8 mouse cellular contexts compared by ENCODE assay signal in genomic region chr10:75704212-75705185, GRCm38 (mm10). TPM values are rescaled to one million over a fixed set of nuclear protein-coding genes. Genes with fewer than 3 reads are reported as not detected.
DNase-seq lines count a peak whose midpoint lies in the region; ATAC-seq lines count a peak whose summit lies in the region.

No protein-coding gene starts in this region.

- WGBS in forebrain, embryonic 13.5 days: 14% methylated on average over 15 of the region's 15 CpGs
- 71% methylated on average over 15 of the region's 15 CpGs for WGBS in stomach, embryonic 15.5 days

- peak overlapping the region; percentile 49 for H3K9ac ChIP-seq in forebrain, embryonic 13.5 days
- H3K9ac ChIP-seq in stomach, embryonic 15.5 days: no peak overlapping the region

- no peaks in the 10 kb centered on the region for H3K27me3 ChIP-seq in forebrain, embryonic 13.5 days
- no peaks in the 10 kb centered on the region for H3K27me3 ChIP-seq in stomach, embryonic 15.5 days (replicated peaks)

- peaks cover 38% of the 10 kb centered on the region for H3K4me1 ChIP-seq in forebrain, embryonic 13.5 days
- peaks cover 5% of the 10 kb centered on the region; the same call in 1 of the 2 replicates for H3K4me1 ChIP-seq in stomach, embryonic 15.5 days

- DNase-seq in spleen, postnatal 36 days (ENCODE audit: low spot score in 2 of 2): peak; percentile 18 to 26
- DNase-seq in spleen, adult 12 weeks (ENCODE audit: low spot score): no peak
- DNase-seq in heart, postnatal 10 days: peak; percentile 93
- DNase-seq in layer of hippocampus, postnatal 25 days (ENCODE audit: extremely low spot score in 1 of 2, low spot score in 1 of 2): peak; percentile 72 to 85
- peak; percentile 83 to 93 for DNase-seq in lung, postnatal 4 days
- no peak for DNase-seq in B cell, adult 2 months

- H3K4me2 ChIP-seq in forebrain, embryonic 13.5 days: peak overlapping the region; percentile 35
- H3K4me2 ChIP-seq in stomach, embryonic 15.5 days: no peak overlapping the region

- H3K27ac ChIP-seq in forebrain, embryonic 13.5 days: peak overlapping the region; percentile 79
- H3K27ac ChIP-seq in stomach, embryonic 15.5 days: peak overlapping the region; percentile 48; the same call in 1 of the 2 replicates

- H3K36me3 ChIP-seq in forebrain, embryonic 13.5 days (ENCODE audit: poor library complexity, severe bottlenecking): peaks cover 30% of the 10 kb centered on the region
- H3K36me3 ChIP-seq in stomach, embryonic 15.5 days: peaks cover 13% of the 10 kb centered on the region; the same call in 1 of the 2 replicates

- intact Hi-C loops in heart, postnatal 10 days (cut with DNase I): loop anchor here (2.0 kb wide), 2 partner anchors 70 to 118 kb away; no protein-coding TSS in a partner anchor

- no peak overlapping the region for H3K4me3 ChIP-seq in forebrain, embryonic 13.5 days
- H3K4me3 ChIP-seq in stomach, embryonic 15.5 days (replicated peaks): no peak overlapping the region

- ATAC-seq in forebrain, embryonic 13.5 days: peak; percentile 91
- ATAC-seq in stomach, embryonic 15.5 days (ENCODE audit: insufficient read depth, low FRiP score, low read depth): no peak; the same call in 1 of the 2 replicates

- no peaks in the 10 kb centered on the region for H3K9me3 ChIP-seq in forebrain, embryonic 13.5 days (replicated peaks)
- no peaks in the 10 kb centered on the region for H3K9me3 ChIP-seq in stomach, embryonic 15.5 days

RNA-seq across cellular contexts. Expression of gene Cabin1, which starts 59.6 kb away (rescaled TPM):
- 36.9 and 46.1 TPM in 2 replicates for polyA plus RNA-seq in forebrain, embryonic 13.5 days (2015; fragmentation: Nextera tagmentation; extraction: Ambion mirVana)
- total RNA-seq in heart, postnatal 10 days (2021): 10 to 100 TPM; 26.0 to 33.6 TPM
- total RNA-seq in layer of hippocampus, postnatal 25 days (2021): 10 to 100 TPM; 60.6 to 79.2 TPM
- 33.6 and 35.8 TPM in 2 replicates for polyA plus RNA-seq in stomach, embryonic 15.5 days (2015; fragmentation: Nextera tagmentation; extraction: Ambion mirVana)

Comparison
In these comparisons a context has a peak if more than half of its experiments do, and no peak if none do; other contexts are left out.
1. DNase-seq: peak in spleen, postnatal 36 days (2 of 2), heart, postnatal 10 days (2 of 2), layer of hippocampus, postnatal 25 days (2 of 2) and lung, postnatal 4 days (2 of 2); none in spleen, adult 12 weeks (single experiment) and B cell, adult 2 months (0 of 2).